Mouse (Mus musculus) liver, embryonic 14.5 days (tissue): ENCODE measurements around the gene Gm49322. TPM values are rescaled to one million over a fixed set of nuclear protein-coding genes. Genes with fewer than 3 reads are reported as not detected.

Experiments
- ATAC-seq: fragments of 200-750 bp; cut with Nextera tagmentation; 2 replicates; pipeline ENCODE4 v1.8.0; 2017; ENCODE audit warnings: moderate number of reproducible peaks, mild to moderate bottlenecking, moderate library complexity; ENCODE audit not compliant: insufficient read depth
- DNase-seq, 3 experiments: peaks; one replicate each; pipeline ENCODE4 v3.0.0-alpha.2; 2012 to 2013; ENCODE audit warnings: low read depth in 3 of 3, low spot score in 3 of 3
- H3K27ac ChIP-seq: fragments of 300-500 bp; sonication (generic); 2 replicates; pipeline ENCODE4 v1.5.1; 2014; ENCODE audit warnings: moderate library complexity, mild to moderate bottlenecking, control low read depth, inconsistent platforms
- H3K27me3 ChIP-seq: fragments of 300-500 bp; sonication (generic); 2 replicates; pipeline ENCODE4 v1.6.1; 2014; ENCODE audit warnings: mild to moderate bottlenecking, low read length, moderate library complexity; ENCODE audit not compliant: control insufficient read depth, insufficient read depth
- H3K36me3 ChIP-seq: fragments of 300-500 bp; sonication (generic); replicated peaks from 2 replicates; pipeline ENCODE4 v1.6.1; 2014; ENCODE audit warnings: low read depth; ENCODE audit not compliant: control insufficient read depth, insufficient read depth
- H3K4me1 ChIP-seq, 2 experiments: fragments of 200-500 bp in 1 of 2; fragments of 300-500 bp in 1 of 2; sonication (generic) in 1 of 2; replicated peaks; 2 replicates each; pipeline ENCODE4 v1.6.1; 2012 to 2014; ENCODE audit warnings: antibody characterized with exemption in 1 of 2, inconsistent platforms in 1 of 2, low read length in 1 of 2; ENCODE audit not compliant: control insufficient read depth in 2 of 2, insufficient read depth in 2 of 2
- H3K4me2 ChIP-seq: fragments of 300-500 bp; sonication (generic); 2 replicates; pipeline ENCODE4 v1.6.1; 2014; ENCODE audit warnings: low read depth, mild to moderate bottlenecking, control low read depth, moderate library complexity
- H3K4me3 ChIP-seq, 2 experiments: fragments of 200-500 bp in 1 of 2; fragments of 300-500 bp in 1 of 2; sonication (generic) in 1 of 2; 2 replicates each; pipeline ENCODE4 v1.5.1; 2012 to 2014; ENCODE audit warnings: low read depth in 2 of 2, low read length in 2 of 2, mild to moderate bottlenecking in 2 of 2, control low read depth in 1 of 2, inconsistent platforms in 1 of 2, moderate library complexity in 1 of 2; ENCODE audit not compliant: insufficient read depth in 1 of 2
- H3K9ac ChIP-seq: fragments of 300-500 bp; sonication (generic); replicated peaks from 2 replicates; pipeline ENCODE4 v1.6.1; 2014; ENCODE audit warnings: mild to moderate bottlenecking, control low read depth, moderate library complexity
- H3K9me3 ChIP-seq: fragments of 300-500 bp; sonication (generic); 2 replicates; pipeline ENCODE4 v1.6.1; 2016; ENCODE audit warnings: low read length, mixed read lengths; ENCODE audit not compliant: control insufficient read depth
- CTCF ChIP-seq: IDR thresholded peaks from 2 replicates; pipeline ENCODE4 v1.5.1; 2016; ENCODE audit warnings: antibody characterized with exemption, low read depth, control low read depth
- EP300 ChIP-seq: IDR thresholded peaks from 2 replicates; pipeline ENCODE4 v1.6.1; 2016; ENCODE audit warnings: antibody characterized with exemption, low read depth
- WGBS: fragments of 180-500 bp; shearing (Covaris S2); extraction: QIAGEN DNeasy Blood & Tissue Kit; methylation state at CpG from one replicate; pipeline ENCODE4 v1.1.7; 2014; ENCODE audit not compliant: insufficient replicate concordance; 5-methylcytosine and 5-hydroxymethylcytosine counted together
- polyA plus RNA-seq, 2 experiments: library from polyadenylated mRNA; depleted of rRNA in 1 of 2; stranded (reverse) in 1 of 2; unstranded in 1 of 2; fragments of >200 nt; fragmentation: Nextera tagmentation in 1 of 2; extraction: Ambion mirVana in 1 of 2; gene quantifications; 2 replicates each; pipeline versions ENCODE4 v1.2.1 to v1.2.3; 2012 to 2014

Gene Gm49322
- polyA plus RNA-seq, 2 experiments = 0.19 to 1.2 TPM

- no peak overlapping the region for H3K9ac ChIP-seq
- ATAC-seq (no peak), DNase-seq (no peak)
- WGBS = 92% methylated on average over 34 of the region's 34 CpGs
- no peak overlapping the region for H3K27ac ChIP-seq
- H3K4me3 ChIP-seq = no peak overlapping the region
- peaks cover 39% of the 10 kb centered on the region for H3K36me3 ChIP-seq
- no peaks in the 10 kb centered on the region for H3K9me3 ChIP-seq
- TF ChIP-seq CTCF (no peak), EP300 (no peak)
- H3K4me1 ChIP-seq = peaks cover 25 to 29% of the 10 kb centered on the region in 2 experiments
- H3K4me2 ChIP-seq = no peak overlapping the region
- no peaks in the 10 kb centered on the region for H3K27me3 ChIP-seq
Measured at GRCm38 (mm10) chr10:80606737-80607350, 1.0 kb downstream of the Gm49322 start.

GRCm38 (mm10) chr10:80608435-80608834, 2.6 kb downstream of the Gm49322 start:
- WGBS = 72% methylated on average over 3 of the region's 3 CpGs
- Histone ChIP-seq H3K36me3 (peaks cover 46% of the 10 kb centered on the region), H3K27ac (no peak overlapping the region), H3K9ac (no peak overlapping the region), H3K4me2 (no peak overlapping the region), H3K4me1 (peaks cover 18 to 20% of the 10 kb centered on the region in 2 experiments), H3K27me3 (no peaks in the 10 kb centered on the region), H3K9me3 (no peaks in the 10 kb centered on the region), H3K4me3 (no peak overlapping the region)
- TF ChIP-seq EP300 = no peak
- TF ChIP-seq CTCF = no peak
- no peak for DNase-seq
- no peak for ATAC-seq

- Histone ChIP-seq H3K36me3 (peaks cover 46% of the 10 kb centered on the region), H3K4me2 (no peak overlapping the region), H3K27ac (no peak overlapping the region), H3K9ac (no peak overlapping the region), H3K4me1 (peaks cover 10% of the 10 kb centered on the region in 2 experiments), H3K4me3 (no peak overlapping the region), H3K27me3 (no peaks in the 10 kb centered on the region), H3K9me3 (no peaks in the 10 kb centered on the region)
- DNase-seq (no peak), ATAC-seq (no peak)
- no peak for TF ChIP-seq EP300
- TF ChIP-seq CTCF = no peak
- 80% methylated on average over 10 of the region's 10 CpGs for WGBS
Measured at GRCm38 (mm10) chr10:80609269-80609924, 3.6 kb downstream of the Gm49322 start.

- ATAC-seq = no peak
- TF ChIP-seq EP300 (no peak), CTCF (no peak)
- H3K4me2 ChIP-seq = no peak overlapping the region
- no peak overlapping the region for H3K9ac ChIP-seq
- no peak overlapping the region for H3K4me3 ChIP-seq
- WGBS = 74% methylated on average over 9 of the region's 9 CpGs
- peaks cover 48% of the 10 kb centered on the region for H3K36me3 ChIP-seq
- H3K9me3 ChIP-seq = no peaks in the 10 kb centered on the region
- peaks cover 2% of the 10 kb centered on the region in 2 experiments for H3K4me1 ChIP-seq
- H3K27ac ChIP-seq = no peak overlapping the region
- no peak for DNase-seq
- no peaks in the 10 kb centered on the region for H3K27me3 ChIP-seq
Measured at GRCm38 (mm10) chr10:80610116-80610785, 4.4 kb downstream of the Gm49322 start.

DNA sequence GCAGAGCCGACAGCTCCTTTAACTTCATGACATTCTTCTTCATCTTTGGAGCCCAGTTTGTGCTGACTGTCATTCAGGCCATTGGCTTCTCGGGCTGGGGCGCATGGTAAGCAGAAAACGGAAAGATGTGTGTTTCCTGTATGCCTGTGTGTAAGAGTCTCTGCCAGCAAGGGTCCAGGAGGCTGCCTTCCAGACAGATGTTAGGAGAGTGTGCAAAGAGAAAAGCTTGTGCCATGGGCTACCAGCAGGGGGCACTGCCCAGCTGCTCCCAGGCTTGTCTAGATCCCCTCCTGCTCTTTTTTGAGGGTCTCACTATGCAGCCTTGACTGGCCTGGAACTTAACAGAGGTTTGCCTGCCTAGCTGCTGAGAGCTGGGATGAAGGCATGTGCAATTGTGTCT, 5.2 kb downstream of the Gm49322 start:
- H3K4me2 ChIP-seq = no peak overlapping the region
- H3K27me3 ChIP-seq = no peaks in the 10 kb centered on the region
- peaks cover 46% of the 10 kb centered on the region for H3K36me3 ChIP-seq
- DNase-seq = no peak
- H3K27ac ChIP-seq = no peak overlapping the region
- TF ChIP-seq EP300 (no peak), CTCF (peak; percentile 93)
- 32% methylated on average over 4 of the region's 4 CpGs for WGBS
- ATAC-seq = no peak
- no peaks in the 10 kb centered on the region for H3K9me3 ChIP-seq
- no peak overlapping the region for H3K9ac ChIP-seq
- H3K4me1 ChIP-seq = no peaks in the 10 kb centered on the region
- no peak overlapping the region for H3K4me3 ChIP-seq
